Mouse (Mus musculus) brain, embryonic 14.5 days (tissue): Measurements from ENCODE around the gene Ssbp2.

ENCODE experiments used
- CTCF ChIP-seq: fragments of 200-500 bp; IDR thresholded peaks from 2 replicates; pipeline ENCODE4 v1.5.1; 2012; ENCODE audit warnings: inconsistent platforms, mild to moderate bottlenecking, moderate library complexity, borderline replicate concordance; ENCODE audit not compliant: insufficient read depth, insufficient read length; ENCODE audit errors: extremely low read depth
- POLR2A ChIP-seq: fragments of 200-500 bp; IDR thresholded peaks from 2 replicates; pipeline ENCODE4 v1.6.1; 2012; ENCODE audit warnings: mild to moderate bottlenecking, inconsistent platforms, borderline replicate concordance; ENCODE audit not compliant: poor library complexity, insufficient read depth, insufficient read length, severe bottlenecking; ENCODE audit errors: extremely low read depth

DNA sequence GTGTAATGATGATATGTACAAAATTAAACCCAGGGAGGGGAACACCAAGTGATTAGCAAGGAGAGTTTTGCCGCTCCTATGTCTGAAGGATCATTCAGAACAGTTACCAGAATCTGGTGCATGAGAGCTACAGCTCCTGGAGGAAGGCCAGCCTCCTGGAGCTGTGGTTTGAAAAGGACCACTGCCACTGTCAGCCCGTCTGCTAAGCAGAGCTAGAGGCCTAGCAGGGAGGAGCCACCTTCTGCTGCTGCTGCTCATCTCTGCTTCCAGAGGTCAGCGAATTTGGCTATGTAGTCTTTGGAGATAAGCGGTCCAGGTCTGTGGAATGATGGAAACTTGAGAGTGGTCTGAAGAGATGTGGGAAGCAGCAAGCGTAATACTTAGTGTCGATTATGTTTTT, 13.4 kb downstream of the Ssbp2 start:
- TF ChIP-seq CTCF (no peak), POLR2A (no peak)
